Mouse (Mus musculus) kidney, postnatal 4 days (tissue): ENCODE data around the gene Klc4.

Experiments
- DNase-seq, 2 experiments: peaks; one replicate each; pipeline ENCODE4 v3.0.0; 2021; ENCODE audit warnings: mixed read lengths in 2 of 2

Gene Klc4

DNA sequence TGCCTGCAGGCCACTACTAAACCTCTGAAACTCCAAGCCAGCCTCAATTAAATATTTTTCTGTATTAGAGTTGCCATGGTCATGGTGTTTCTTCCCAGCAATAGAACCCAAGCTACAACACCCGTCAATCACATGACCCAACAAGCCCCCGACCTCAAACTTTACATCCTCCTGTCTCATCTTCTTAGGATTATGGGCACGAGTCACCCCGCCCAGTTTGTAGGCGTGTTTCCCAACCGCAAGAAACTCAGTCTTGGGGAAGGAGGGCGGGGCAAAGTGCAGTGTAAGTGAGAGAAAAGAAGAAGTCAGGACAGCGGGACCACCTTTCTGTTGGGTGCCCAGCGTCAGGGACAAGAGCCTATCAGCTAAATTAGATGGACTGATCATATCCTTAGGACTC, 57.6 kb downstream of the Klc4 start:
- no peak for DNase-seq

DNA sequence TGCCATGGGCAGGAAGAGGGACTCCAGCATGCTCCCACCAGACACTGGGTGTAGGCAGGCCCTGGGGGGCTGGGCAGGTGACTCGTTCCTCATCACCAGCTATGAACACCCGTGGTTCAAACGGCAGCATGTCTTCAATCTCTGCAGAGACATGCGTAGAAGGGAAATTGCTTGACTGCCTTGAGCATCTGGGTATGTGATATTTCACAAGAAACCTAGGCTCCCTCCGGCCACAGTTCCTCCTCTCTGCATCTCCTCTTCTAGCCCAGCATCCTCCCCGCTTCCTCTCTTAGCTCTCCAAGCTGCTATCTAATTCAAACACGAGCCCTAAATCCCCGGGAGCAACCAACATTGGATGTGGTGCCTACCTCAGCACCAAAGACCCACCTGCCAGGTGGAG, 59.5 kb downstream of the Klc4 start:
- no peak for DNase-seq
